Mouse (Mus musculus): ENCODE data around the gene Slc4a2. TPM values are rescaled to one million over a fixed set of nuclear protein-coding genes. Genes with fewer than 3 reads are reported as not detected.
A peak's percentile ranks its signal among the peaks of the same experiment; 100 is the strongest.

The Slc4a2 gene
- total RNA-seq, 2 experiments from 2014 or later = 17.9 to 19.9 TPM

DNA sequence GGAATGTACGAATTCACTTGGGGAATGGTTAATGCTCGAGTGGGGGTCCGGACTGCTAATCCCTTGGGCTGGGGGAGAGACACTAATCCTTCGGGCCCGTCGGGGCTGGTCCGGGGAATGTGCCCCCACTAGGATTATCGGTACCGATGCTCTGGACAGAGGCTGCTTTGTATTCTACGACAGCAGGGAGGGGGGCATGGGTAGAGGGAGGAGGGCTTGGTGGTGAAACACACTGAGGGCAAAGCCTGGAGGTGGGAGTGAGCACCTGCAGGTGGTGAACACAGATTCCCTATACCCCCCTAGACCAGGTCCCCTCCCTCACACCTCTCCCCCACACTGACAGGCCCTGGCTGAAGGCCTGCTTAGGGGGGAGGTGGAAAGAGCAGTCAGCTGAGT lies 2.4 kb downstream of the Slc4a2 start:
- DNase-seq = no peak

DNA sequence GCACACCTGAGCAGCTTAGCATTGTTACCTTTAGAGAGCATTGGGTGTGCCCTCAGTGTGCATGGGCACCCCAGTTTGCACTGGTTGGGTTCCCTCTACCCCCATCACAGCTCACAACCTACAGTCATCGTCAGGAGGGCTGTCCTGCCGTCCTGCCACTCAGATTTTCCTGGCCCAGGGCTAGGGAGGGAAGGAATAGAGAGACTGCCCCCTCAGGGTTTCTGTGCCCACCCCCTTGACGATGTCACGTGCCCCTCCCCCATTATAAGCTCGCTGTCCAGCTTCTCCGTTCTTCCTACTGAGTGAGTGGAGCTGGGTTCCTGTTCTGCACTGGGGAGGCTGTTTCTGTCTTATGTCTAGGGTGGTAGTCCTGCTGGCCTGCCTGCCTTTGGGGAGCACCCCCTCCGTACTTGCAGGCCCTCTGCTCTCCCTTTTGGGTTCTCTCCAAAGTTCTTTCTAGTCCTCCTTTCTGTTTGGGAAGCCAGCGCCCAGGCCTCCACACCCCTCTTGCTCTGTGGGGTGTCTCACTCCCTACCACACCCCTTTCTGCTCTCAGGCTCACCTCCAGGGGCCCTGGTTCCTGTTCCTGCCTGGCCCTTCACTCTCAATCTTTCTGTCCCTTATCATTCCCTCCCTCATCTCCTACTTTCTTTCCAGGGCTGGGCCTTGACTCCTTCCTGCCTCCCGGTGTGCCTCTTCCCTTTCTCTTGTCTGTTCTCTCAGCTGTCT lies 3.1 kb downstream of the Slc4a2 start:
- DNase-seq = no peak

DNA sequence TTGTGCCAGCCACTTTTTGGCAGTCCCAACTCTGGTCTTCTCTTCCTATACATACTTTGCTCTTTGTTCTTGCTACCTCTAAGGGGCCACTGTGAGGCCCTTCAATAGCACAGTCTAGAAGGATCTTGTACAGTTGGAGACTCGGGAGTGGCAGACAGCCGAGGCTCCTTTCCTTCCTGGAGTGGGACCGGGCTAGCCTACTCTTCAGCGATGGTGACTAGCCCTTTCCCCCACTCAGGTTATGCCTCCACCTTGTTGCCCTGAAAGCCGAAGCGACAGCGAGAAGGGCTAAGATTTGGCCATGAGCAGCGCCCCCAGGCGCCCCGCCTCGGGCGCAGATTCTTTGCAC lies 3.6 kb downstream of the Slc4a2 start:
- DNase-seq = no peak

DNA sequence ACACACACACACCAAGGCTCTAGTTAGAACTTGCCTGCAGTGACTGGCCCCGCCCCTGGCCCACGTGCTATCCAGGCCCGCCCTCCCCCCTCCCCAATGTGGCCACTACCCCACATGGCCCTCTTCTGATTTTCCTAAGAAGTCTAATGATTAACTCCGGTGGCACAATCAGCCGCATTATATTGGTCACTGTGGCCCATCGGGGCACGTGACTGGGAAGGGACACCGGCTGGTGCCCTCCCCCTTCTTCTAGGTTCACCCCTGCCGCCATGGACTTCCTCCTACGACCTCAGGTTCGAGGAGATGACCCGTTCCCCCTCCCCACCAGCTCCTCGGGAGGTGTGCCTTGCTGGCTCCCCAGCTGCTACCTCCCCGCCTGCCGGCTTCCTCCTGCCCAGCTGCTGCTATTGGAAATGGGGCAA lies 4.4 kb downstream of the Slc4a2 start:
- DNase-seq = no peak

DNA sequence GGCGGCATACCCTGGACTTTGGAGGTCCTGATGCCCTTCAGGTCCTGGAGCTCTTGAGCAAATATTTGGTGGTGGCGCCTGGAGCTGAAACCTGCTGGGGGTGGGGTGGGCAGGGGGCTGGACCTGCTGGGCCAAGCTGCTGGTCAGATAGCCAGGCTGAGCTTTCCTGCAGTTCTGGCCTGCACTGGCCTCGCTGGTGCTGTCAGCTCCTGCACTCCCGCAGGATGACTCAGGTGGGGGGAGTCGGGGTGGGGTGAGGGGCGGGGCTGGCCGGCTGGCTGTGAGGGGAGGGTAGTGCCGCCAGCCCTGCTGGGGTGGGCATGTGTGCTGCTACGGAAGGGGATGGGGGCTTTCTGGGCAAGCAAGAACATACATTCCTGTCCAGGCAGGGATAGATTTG lies 5.0 kb downstream of the Slc4a2 start:
- DNase-seq = no peak

DNA sequence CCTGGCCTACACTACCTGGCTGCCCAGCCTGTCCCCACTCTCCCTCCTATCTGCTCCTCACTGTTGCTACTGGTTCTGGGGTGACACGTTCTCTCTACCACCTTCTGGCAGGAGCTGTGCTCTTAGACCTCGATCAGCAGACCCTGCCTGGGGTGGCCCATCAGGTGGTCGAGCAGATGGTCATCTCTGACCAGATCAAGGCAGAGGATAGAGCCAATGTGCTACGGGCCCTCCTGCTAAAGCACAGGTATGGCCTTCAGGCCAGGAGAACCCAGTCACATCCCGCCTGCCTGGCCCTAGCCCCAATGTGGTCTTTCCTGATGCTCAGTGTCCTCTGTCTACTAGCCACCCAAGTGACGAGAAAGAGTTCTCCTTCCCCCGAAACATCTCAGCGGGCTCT lies 10.4 kb downstream of the Slc4a2 start:
- DNase-seq = no peak

DNA sequence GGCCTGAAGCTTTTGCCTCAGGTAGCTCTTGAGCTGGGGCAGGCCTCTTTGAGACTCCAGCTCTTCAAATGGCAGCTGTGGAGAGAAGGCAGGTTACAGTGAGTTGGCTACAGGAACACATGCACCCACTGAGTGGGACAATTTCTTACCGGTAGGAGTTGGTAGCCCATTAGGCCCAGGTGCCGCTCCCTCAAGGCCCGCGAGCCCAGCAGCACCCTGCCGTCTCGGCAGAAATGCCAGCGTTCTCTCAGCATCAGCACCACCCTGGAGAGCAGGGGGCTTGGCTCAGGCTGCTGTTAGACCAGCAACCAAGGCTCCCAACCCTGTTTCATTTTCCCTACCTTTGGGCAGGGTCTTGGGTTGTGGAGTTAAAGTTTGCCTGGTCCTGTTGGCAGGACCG lies 17.6 kb downstream of the Slc4a2 start:
- DNase-seq = no peak

DNA sequence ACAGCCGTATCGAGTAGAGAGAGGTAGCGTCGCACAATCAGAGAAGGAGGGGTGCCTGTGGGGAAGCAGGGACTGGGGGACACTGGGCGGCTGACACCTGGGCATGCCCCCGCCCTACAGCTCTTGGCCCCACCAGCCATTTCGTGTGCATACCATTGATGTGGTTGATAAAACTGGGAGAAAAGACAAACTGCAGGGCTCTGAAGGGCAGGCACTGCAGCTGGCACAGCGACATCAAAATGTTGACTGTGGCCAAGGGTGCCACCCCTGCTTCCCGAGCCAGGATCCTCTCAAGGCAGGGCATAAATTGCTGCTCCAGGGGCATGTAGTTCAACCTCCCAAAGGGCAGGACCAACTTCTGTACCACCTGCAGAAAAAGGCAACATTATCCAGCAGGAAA lies 18.4 kb downstream of the Slc4a2 start:
- DNase-seq = no peak

DNA sequence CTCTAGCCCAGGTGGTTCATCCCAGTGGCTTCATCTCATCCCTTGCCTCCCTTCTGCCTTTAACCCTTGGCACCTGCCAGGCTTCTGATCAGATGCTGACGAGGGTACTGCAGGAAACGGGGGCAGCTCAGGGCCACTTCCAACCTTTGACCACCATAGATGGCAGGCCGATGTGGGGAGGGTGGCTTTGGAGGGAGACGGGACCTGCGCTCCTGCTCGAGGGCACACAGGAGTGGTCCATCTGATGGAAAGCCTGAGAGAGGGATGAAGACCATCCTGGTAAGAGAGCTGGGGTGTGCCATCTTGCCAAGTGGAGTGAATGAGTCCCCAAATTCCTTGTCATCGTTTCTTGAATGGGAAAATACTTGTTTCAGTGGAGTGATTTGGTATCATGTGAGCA lies 19.6 kb downstream of the Slc4a2 start:
- DNase-seq = no peak

DNA sequence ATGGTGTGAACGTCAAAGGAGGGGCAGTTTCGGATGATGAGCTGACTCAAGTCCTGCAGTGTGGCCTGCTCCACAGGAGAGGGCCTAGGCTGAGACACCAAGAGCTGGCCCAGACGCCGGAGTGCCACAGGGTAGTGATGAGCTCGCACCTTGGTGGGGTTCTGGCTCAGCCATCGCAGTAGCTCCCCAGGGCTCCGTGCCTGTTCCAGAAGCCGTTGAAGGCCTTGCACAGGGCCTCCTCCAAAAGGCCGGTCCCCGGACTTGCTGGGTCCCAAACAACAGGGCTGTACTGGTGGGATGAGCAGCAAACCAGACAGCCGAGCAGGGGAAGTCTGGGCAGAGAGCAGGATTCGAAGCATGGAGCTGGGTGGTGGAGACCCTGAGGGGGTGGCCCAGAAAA lies 20.3 kb downstream of the Slc4a2 start:
- no peak for DNase-seq

DNA sequence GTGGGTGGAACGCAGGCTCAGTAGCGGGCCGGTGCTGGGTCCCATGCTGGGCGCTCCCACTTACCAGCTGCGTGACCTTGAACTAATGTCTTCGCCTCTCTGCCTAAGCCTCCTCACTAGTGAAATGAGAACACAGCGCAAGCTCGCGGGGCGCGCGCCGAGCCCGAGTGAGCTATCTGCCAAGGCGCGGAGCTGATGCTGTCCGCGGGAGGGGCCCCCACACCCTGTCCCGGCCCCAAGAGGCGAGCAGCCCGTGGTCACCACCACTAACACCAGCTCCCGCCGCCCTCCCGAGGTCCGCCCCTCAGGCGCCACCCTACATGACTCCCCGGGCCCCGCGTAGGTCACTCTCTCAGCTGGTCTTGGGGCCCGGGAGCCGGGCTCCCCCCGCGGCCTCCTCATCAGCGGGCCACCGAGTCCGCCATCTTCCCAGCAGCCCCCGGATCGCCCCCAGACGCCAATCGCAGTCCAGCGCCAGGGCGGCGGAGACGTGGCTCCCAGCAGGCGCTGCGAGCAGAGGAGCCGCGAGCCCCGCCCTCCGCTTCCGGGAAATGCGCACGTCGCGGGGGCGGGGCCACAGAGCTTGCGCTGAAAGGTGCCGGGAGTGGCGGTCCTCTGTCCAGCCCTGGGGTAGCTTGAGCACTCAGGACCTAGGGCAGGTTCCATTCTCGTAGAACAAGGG lies 21.2 kb downstream of the Slc4a2 start, which contains the start of gene Fastk:
Gene Fastk, minus strand, starts transcription at position 542 of the 682 bp plus-strand sequence.
- peak; percentile 94 for DNase-seq

DNA sequence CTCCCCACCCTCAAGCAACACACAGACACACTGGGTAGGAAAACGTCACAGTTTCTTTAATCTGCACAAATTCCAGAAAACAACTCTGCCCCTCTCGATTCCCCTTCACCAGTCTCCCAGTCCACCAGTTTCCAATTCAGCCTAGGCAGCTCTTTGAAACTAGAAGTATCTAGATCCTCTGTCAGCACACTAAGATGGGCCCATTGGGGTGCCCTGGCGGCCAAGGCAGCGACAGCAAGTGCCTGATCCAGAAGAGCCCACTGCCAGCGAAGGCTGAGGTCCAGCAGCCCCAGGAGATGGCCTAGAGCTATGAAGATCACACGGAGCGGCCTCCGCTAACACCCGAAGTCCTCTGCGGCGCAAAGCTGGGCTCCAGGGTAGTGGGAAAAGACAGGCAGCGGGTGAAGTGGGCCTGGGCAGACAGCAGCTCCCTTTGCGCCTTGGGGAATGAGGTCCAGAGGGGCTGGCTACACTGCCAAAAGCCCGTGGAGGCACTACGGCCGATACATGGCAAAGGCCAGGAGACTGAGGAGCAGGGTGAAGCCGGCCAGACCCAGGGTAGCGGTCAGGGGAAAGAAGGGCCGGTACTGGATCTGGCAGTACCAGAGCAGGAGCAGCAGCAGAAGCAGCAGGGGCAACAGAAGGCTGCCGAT lies 21.9 kb downstream of the Slc4a2 start:
- no peak for DNase-seq

DNA sequence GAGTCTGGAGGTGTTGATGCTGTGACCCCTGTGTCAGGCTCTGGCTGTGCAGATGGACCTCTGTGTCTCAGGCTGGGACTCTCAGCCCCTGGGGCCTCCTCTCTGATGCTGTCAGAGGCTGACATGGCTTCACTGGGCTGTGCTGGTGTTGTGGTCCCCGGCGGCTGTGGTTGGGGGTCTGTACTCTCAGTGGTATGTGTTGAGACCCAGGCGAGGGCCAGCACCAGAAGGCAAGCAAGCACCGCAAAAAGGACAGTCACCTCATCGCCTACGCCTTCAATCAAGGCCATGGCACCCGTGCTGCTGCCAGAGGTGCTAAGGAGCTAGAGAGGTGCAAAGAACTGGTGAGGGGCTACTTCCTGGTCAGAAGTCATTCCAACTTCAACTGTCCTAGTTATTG lies 23.0 kb downstream of the Slc4a2 start:
- no peak for DNase-seq

DNA sequence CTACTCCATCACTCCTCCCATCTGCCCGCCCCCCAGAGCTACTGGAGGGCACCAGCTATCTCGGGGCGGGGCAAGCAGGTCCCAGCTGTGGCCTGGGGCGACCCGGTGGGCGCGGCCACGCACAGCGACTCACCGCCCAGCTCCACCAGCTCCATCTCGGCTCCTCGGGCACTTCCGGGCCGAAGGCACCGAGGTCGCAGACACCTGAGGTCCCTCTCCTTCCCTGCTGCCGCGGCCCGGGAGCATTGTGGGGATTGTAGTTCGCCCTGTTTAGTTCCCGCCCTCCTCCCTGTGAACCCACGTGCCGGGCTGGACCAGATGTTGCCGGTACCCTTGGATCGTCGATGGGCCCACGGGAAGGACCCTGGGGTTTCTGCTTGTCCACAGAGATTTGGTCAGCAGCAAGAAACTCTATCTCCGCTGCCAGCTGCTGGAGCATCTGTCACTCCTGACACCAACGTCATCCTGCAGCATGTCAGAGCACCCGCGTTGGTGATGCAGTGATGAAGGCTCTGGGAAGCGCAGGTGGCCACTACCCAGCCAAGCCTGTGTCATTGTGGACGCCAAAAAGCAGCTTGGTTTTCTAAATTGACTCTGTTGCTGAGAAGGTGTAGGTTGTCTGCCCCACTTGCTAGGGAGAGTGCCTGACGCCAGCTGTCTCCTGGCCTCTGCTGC lies 24.1 kb downstream of the Slc4a2 start, which contains the start of gene Tmub1:
Gene Tmub1, minus strand, starts transcription at position 231 of the 675 bp plus-strand sequence.
- DNase-seq = peak; percentile 84

DNA sequence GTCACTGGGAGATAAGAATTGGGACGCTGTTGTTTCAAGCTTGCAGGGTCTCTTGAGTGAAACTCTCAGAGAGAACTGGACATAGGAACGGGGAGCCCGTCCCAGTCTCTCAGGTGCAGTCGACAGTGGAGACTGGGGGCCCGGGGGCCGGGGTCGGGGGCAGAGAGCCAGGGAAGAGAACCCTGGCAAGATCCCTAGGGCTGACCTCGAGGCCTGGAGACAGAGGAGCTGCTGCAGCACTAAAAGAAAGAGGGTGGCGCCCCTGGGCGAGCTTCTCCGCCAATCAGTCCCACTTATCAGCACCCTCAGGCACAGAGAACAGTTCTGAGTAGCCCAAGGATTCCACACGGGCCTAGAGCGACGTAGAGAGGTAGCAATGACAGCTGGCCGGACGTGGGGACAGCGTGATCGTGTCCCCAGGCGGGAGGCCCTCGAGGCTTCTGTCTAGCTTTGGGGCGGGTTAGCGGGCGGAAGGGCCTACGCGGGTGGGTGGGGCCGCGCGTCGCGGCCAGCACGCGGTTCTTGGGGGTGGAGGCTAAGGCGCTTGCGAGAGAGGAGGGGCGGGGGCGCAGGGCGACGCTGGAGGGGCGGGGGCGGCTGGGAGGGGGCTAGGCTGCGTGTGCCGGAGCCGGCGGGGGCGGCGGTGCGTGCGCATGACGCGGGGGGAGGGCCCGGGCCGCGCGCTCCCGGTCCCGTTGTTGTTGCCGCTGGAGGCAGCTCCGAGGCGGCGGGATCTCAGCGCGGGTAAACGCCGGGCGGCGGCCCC lies 27.8 kb downstream of the Slc4a2 start:
- peak; percentile 91 for DNase-seq

DNA sequence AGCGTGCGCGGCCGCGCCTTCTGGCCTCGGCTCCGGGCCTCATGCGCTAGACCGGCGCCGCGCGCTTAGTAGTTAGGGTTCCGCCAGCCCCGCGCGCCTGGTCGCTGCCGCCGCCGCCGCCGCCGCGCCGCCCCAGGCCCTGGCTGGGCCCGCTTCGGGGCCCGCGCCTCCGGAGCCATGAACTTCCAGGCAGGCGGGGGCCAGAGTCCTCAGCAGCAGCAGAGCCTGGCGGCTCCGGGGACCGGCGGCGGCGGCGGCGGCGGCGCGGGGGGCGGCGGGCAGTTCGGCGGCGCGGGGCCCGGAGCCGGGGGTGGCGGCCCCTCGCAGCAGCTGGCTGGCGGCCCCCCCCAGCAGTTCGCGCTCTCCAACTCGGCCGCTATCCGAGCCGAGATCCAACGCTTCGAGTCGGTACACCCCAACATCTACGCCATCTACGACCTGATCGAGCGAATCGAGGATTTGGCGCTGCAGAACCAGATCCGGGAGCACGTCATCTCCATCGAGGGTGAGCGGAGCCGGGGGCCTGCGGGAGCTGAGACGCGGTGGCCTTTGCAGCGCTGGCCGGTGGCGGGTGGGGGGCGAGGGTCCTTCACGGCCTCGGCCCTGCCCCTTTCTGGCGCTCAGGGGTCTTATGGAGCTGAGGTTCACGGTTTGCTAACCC lies 28.5 kb downstream of the Slc4a2 start, which contains the start of gene Agap3:
Gene Agap3, plus strand, starts transcription at position 148 of the 661 bp plus-strand sequence.
- DNase-seq = no peak

DNA sequence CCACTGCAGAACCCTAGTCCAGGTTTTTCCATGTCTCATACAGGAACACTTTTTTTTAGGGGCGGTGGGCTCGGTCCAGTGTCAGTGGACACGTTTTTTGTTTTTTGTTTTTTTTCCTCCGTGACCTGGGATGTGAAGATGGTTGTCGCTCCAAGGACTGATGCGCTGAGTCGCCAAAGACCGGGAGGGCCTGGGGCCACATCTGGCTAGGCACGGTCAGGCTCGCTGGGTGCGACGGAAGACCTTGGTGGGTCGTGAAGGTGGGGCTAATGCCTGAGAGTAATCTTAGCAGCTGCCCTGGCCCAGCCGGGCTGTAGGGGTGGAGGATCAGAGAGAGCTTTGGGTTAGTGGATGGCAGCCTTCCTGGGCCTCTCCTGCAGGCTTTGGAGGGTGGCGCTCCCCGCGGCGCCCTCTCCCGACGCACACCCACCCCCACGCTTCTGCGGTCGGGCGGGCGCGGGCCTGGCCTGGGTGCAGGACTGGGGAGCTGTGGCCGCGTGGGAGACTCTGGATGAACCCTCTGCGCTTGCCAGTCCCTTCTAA lies 29.1 kb downstream of the Slc4a2 start:
- DNase-seq = peak; percentile 38

DNA sequence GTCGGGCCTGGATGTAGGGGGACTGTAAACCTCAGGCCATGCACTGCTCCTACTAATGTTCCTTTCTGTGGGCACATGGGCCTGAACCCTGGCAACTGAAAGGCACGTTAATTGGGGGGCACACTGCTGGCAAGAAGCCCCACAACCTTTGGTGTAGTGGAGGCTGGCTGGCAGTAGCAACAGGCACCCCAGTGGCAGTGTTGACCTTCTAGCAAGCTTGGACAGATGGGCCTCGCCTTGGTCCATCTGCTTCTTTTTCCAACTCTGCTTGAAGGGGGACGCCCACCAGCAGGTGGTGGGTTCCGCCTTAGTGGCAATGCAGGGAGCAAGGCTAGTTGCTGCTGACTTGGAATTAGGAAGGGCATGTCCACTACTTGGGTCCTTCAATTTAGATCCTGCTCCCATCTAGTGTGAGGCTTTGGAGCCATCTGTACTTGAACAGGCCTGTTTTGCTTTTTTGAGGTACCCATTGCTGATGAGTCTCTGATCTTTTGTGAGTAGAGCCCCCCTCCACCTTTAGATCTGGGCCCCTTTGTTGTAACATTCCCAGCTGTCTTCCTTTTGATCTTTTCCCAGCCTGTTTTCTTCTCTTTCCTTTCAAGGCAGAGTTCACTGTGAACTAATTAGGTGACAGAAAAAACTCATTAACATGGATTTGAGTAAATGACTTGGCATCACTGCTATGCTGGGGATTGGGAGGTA lies 29.8 kb downstream of the Slc4a2 start:
- no peak for DNase-seq

DNA sequence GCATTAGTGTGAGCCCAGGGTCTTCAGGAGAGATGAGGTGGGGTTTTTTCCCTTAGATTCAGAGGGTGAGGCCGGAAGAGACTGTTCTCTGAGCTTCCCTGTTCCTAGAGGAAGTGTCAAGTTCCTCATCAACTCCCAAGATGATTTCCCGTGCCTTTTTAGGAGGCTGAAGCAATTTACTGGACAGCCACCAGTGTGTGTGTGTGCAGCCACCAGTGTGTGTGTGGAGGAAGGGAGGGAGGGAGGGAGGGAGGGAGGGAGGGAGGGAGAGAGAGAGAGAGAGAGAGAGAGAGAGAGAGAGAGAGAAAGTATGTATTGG lies 30.3 kb downstream of the Slc4a2 start:
- DNase-seq = no peak

DNA sequence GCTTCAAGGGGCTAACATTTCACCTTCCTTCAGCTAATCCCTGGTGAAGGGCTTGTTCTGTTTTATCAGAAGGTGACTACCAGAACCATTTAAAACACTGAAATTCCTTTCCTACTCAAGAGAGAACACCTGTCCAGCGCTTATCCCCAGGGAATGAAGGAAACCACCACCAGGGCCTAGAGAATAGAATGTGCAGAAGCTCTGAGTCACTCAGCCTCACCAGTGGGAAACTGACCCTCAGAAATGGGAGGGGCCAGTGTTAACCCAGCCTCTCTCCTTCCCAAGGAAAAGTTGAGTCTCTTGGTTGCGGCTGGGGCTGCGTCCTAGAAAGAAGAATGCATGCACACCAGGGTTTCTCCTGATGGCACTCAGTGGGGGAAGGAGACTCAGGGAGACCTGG lies 31.4 kb downstream of the Slc4a2 start:
- DNase-seq = no peak

DNA sequence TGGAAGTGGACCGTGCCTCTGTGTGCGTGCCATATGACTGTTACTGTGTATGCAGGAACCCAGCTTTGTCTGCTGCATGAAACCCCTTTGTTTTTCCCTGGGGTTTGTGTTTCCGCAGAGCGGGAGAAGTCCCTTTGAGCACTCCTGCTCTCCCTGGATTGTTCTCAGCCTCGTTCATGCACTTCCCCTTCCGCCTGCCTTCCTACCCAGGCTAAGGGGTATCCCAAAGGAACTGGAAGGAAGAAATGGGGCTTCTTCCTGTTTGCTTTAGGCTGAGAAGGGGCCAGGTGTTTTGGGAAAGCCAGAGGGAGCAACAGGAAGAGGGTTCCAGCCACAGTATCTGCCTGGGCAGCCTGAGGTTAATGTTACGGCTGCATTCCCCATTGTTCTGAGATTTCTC lies 32.0 kb downstream of the Slc4a2 start:
- no peak for DNase-seq
